Mouse (Mus musculus) neutrophil, adult 5-6 weeks (primary cell): ENCODE results near the gene Sorcs2. TPM values are rescaled to one million over a fixed set of nuclear protein-coding genes. Genes with fewer than 3 reads are reported as not detected.

Experiments
- ATAC-seq: fragments of 151-379, 151-347 bp; 2 replicates; pipeline ENCODE4 v1.8.0; 2017; ENCODE audit warnings: mild to moderate bottlenecking, moderate TSS enrichment; ENCODE audit not compliant: insufficient number of reproducible peaks, poor library complexity, low FRiP score, severe bottlenecking; ENCODE audit errors: extremely low read depth
- total RNA-seq: library from RNA; stranded (forward); fragments of 200-1000 nt; gene quantifications from 2 replicates; pipeline ENCODE4 v1.2.3, GENCODE M21; 2017

The Sorcs2 gene
- total RNA-seq, 1 experiment from 2014 or later, result 2.8 TPM

DNA sequence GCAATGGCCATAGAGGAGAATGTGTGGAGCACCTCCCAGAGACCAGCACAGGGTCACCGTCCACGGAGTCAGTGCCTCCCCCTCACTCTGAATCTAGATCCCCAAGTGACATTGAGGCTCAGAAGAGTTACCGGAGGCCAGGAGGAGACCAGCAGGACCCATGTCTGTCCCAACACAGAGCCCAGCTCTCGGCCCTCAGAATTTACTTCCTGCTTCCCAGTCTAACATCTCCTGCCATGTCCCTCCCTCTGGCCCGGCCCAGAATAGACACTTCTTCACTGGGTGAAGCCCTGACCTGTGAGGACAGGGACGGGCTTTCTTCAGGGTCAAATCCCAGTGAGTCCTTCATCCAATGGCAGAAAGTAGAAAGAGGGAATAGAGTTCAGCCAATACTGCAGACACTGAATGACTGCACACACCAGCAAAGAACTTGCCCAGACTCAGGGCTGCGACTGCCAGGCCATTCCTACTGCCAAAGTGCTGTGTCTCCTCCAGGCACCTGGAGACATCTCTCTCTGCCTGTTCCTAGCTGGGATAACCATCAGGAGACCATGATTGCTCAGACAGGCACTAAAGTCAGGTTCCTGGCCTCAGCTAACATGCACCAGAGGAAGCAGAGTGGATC is 29.3 kb downstream of the Sorcs2 start:
- no peak for ATAC-seq

DNA sequence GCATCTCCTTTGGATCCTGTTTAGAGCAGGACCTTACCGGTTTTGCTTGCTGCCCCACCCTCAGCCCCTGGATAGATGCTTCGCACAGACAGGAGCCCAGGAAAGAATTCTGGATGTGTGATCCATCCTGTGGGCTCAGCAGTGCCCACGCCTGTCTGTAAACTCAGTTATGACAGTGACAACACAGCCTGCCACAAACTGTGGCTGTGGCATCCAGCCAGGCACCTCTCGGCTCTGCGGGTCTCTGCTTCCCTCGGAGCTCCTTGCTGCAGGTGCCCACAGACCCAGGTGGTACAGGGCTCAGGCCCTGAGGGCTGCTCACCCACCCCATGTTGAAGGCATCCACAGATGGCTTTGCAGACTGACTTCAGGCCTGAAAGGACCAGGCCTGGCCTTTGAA is 30.0 kb downstream of the Sorcs2 start:
- no peak for ATAC-seq

DNA sequence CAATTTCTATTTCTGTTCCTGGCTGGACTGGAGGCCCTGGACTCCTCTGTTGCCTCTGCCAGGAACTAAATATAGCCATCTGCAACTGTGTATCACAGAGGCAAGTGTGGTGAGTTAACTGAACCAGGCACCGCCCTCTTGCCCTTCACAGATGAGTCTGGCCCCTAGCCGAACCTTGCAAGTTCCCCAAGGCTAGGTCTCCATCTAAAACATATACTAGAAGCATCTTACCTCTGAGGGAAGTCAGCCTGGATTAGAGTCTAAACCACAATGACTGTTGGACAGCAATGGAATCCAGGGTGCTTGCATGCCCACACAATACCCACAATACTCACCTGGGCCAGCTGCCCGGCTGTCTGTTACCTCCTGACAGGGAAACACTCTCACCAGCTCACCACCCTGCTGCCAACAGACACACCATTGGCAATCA is 30.7 kb downstream of the Sorcs2 start:
- ATAC-seq, result no peak

DNA sequence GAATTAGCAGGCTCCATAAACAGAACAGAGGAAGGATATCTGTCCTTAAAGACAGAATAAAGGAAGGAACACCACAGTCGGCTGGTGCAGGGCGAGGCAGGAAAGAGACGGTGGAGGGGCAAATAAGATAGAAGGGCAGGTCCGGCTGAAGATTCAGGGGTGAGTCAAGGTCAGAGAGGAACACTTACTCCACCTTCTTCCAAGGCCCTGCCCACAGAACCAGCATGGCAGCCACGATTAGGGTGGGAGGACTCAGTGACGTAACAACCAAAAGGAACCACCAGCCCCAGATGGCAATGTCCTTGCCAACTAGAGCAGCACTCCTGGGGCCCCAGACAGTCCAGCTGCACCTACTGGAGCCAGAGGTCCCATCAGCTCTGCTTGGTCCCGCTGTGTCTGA is 36.2 kb downstream of the Sorcs2 start:
- ATAC-seq, result no peak

DNA sequence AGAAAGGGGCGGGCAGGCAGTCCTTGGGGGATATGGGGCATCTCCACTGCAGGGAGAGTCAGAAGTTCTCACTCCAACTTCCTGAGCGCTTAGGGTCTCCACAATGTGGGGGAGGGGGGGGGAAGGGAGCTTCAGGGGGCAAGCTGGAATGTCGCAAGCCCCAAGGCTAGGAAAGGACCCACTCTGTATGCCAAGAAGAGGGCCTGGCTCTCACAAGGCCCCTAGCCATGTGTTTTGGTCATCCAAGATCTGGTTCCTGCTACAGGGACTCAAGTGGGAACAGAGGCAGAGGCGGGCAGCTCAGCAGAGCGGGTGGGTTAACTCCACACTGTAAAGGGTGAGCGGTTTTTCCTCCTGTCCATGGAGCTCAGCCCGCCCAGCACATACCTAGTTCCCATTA is 37.6 kb downstream of the Sorcs2 start:
- no peak for ATAC-seq

DNA sequence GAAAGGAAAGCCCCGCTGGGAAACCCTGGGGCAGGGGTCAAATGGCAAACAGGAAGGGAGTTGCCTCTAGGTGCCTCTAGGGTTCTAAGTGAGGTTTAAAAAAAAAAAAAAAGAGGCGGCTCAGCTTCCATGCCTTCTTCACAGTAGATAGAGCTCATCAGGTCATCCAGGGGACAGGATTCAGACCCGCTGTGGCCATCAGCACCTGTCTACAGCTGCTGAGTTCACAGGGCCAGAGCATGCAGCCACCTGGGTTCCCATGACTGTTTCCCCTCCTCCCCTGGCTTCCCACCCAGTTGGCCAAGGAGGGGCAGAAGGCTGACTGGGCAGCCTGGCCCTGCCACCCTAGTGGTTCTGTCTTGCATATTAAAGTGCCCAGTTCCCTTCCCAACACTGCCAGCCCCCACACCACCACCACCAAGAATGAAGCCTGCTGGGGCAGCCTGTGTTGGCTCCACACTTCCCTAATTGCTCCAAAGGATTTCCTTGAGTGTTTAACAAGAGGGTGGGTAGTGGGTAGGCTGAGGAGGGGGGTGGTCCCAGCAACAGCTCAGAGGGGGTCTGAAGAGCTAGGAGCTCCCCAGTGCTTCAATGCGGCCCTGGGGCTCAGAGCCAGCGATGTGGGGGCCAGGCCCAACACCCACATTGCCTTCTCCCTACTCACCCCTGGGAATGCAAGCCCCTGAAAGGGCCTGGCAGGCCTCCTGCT is 38.2 kb downstream of the Sorcs2 start:
- no peak for ATAC-seq

DNA sequence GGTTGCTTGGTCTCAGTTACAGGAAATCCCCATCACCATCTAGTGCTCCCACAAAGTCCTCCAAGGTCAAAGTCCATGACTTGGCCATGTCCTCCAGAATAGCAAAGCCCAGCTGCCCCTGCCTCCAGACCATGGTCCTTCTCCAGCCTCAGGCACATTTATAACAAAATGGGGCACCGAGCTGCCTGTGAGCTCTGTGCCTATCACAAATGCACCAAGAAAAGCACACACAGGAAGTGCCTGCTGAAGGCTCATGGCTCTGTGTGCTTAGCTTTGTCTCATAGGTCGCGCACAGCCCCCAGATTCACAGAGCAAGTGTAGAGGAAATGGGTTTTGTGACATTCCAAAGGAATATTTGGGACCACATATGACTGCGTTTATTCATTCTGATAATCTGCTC is 39.8 kb downstream of the Sorcs2 start:
- no peak for ATAC-seq

DNA sequence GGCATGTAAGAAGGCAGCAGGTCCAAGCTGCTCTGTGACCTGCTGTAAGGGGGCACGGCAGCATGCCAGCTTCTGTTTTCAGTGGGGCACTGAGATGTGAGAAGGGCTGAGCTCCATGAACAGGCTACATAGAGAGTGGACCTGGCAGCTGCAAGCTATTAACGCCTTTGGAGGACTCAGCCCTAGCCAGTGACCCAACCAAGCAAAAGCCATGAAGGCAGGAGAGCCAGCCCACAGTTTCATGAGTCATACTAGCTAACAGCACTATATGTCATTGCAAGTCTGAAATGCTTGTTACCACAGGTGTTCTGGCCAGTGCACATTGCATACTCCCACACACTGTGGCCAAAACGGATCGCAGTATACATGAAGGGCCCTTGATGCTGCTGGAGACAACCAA is 41.3 kb downstream of the Sorcs2 start:
- ATAC-seq, result no peak

DNA sequence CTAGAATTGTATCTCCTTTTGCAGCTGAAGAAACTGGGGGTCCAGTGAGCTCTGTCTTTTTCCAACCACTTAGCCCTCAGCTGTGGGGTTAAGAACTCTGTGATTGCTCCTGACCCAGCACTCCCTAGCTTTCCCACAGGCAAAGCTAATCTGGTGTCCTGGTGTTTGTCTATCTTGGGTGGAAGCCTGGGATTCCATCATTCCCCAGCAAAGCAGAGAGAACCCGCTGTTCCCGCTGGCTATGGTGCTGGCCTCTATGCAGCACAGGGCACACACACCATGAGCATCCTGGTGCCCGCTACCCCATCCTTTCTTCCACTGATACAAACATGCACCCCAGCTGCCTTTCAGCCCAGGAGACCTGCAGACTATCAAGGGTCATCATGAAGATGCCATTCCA is 42.3 kb downstream of the Sorcs2 start:
- no peak for ATAC-seq

DNA sequence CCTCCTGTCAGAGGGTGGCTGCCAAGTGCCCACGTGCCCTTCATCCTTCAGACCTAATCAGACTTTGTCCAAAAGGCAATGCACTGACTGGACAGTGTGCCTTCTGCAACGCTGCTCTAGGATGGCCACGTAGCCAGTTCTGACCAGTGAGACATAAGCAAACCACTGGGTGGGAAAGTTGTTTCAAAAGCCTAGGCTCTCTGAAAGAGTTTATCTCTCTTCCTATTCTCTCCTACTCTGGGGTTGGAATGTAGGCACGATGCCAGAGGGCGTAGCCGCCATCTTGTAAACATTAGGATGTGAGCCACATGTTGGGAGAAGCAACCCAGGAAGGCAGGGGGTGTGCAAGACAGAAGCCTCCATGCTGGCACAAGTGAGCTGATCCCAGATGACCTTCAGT is 44.3 kb downstream of the Sorcs2 start:
- ATAC-seq, result no peak

DNA sequence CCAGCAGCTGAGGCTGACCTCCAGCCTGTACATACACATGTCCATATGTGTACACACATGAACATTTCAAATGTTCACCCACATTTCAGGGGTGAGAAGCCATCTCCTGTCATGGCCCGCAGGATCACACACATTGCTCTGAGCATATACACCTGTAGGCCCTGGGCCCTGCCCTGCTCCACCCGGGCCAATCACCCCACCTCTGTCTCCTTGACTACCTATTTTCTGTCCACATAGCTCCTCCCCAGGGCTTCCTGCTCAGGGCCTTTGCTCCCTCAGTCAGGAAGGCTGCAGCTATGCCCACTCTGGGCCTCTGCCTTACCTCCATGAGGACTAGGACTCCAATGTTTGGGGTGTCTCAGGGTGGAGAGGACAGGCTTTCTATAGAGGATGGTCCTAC is 44.7 kb downstream of the Sorcs2 start:
- no peak for ATAC-seq

DNA sequence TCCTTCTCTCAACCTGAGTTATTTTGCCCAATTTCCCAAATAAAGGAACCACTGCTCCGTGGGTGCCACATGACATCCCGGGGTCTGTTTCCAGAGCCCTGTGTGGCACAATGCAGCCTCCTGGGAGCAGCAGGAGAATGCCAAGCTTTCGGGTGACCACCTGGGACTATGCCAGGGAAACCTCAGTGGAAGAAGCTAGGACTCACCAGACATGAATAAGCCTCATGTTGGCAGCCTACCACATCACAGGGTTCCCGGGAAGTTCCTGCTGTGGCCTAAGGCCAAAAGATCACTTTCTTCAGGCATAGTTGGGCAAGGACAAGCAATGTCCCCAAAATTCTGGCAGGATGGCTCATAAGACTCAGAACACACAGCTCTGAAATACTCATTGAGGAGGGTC is 51.2 kb downstream of the Sorcs2 start:
- no peak for ATAC-seq

DNA sequence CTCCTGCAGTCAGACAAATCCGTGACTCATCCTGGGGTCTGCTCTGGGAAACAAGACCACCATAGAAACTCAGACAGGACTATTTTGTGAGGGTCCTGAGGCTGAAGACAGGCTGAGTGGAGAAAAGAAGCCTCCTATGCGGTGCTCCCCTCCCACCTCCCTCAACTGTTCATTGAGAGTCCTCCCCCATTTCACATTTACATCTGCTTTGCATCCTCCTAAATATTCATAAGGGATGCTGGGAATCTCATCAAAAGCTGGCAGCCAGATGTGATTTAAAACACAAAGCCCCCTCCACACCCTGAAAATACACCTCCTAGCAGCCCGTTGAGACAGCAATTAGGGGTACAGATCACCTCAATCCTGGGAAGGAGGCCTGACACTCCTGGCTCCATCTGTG is 58.7 kb downstream of the Sorcs2 start:
- ATAC-seq, result no peak

DNA sequence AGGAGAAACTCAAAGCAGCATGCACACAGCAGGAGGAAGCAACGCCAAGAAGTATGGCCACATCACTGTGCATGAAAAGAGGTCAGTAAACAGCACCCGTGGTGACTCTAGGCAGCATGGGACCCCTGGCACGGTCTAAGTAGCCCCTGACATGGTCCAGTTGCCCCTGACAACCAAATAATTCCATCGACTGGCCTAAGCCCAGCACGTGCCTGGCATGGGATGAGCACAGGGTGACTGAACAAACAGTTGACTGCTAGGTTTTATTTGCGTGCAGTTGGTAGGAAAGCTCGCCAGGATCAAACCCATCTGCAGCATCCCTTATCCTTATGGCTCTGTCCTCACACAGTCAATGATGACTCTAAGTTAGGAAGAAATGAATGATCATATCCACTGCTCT is 61.7 kb downstream of the Sorcs2 start:
- no peak for ATAC-seq

DNA sequence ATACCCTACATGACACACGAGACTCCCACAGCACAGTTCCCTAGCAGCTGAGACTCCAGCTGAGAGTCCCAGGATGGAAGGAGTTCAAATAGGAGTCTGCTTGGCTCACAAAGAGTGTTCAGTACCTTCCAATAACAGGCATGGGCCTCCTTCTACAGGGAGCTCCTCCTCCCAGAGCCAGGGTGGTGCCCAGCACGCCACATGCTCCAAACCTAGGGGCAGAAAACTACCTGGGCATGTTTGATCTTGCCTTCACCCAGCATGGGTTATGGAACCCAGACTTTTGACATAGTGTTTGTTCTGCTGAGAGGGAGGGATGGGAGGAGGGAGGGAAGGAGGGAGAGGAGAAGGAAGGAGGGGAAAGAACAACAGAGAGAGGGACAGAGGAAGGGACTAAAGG is 62.3 kb downstream of the Sorcs2 start:
- no peak for ATAC-seq

DNA sequence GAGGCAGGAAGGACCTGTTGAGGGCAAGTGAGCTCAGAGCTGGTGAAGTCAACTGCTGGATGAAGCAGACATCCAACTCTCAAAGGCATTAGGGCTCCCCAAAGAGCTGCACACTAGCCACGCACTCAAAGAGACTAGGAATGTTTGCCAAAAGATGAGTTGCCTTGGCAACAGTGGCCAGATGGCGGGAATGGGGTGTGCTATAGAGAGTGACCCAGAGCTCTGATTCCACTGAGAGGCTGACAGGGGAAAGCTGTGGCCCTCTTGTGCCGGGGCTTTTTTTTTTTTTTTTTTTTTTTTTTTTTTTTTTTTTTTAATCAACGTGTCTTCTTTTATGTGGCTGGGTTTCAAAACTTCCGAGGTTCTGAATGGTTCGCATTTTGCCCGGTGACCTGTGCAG is 63.7 kb downstream of the Sorcs2 start:
- no peak for ATAC-seq

DNA sequence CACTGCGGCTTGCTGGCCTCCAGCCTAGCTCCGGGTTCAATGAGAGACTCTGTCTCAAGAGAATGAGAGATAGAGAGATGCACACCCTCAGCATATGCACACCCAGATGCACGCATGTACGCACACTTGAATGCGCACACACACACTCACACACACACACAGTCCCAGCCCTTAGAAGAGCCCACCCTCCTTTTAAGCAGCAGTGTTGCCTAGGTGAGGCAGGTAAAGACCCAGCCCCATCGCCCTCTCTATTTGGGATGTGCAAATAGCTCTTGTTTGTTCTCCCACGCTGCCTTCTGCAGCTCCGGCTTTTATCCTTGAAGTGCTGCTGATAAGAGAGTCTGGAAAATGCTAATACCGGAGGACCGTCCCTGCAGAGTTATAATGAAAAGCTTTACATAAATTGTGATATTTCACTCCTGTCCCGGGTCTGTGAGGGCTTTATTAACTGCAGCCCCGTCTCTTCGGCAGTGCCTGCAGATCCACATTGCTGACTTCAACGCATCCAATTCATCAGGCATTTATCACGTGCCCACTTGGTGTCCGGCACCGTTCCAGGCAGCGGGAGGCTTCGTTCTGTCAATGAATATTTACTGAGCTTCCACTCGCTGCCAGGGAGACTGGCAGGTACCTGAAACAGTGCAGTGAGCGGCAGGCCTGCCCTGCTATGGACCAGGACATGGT is 67.3 kb downstream of the Sorcs2 start:
- no peak for ATAC-seq

DNA sequence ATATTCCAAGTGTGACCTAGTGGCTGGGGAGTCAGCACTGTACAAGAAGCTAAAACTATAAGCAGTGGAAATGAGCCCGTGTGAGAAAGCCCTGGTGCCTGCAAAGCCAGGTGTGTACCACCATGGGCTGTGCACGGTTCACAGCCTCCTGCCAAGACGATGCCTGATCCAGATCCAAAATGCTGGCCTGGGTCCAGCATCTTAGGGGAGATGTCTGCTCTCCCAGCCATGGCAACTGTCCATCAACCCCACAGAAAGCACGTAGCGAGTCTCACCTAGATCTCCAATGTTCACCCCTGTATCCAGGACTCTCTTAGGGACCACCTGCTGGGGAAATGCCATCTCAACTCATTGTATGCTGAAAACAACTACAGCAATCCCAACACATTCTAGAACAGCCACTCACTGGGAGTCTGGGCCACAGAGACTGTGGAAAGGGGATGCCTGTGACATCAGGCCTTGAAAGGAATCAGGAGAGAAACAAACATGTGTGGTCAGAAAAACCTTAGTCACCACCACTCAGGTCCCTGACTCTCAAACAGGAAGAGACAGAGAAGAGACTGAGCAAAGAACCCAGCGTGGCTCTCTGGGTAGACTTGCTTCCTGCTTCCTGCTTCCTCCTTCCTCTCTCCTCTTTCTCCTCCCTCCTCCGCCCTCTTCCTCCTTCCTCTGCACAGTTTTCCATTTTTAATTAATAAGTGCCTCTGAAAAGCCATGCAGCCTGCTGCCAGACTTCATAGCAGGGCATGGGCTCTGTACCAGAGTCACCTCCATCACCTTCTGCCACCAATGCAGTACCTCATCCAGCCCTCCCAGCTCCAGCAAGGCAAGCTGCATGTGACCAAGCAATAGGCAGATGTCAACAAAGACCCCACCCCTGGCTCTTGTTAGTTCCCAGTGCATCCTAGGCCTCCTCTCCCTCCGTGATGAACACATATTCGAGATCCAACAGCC is 71.6 kb downstream of the Sorcs2 start:
- no peak for ATAC-seq

DNA sequence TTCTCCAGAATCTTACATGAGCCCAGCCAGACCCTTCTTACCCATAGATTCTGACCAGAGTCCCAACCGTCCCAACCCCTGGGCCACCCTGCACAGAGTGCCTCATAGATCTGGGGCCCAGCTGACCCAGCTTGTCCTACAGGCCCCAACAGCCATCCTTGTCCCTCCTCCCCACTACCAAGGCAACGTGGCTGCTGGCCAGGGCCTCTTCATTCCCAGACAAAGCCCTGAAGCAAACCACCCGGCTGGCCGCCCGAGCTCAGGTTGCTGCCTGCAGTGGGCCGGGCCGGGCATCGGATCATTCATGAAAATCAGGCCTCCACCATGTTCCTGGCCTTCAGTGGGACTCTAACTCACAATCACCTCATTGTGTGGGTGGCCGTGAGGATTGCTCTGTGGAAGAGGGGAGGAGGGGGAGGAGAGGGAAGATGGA is 73.8 kb downstream of the Sorcs2 start:
- no peak for ATAC-seq
